Mouse (Mus musculus): ENCODE results near the gene Nefh. TPM values are rescaled to one million over a fixed set of nuclear protein-coding genes. Genes with fewer than 3 reads are reported as not detected.
A peak's percentile ranks its signal among the peaks of the same experiment; 100 is the strongest.

The Nefh gene
- polyA plus RNA-seq, 1 experiment from 2014 or later, result 0.78 TPM

GRCm38 (mm10) chr11:4984249-4984648 is 36.4 kb upstream of the Nefh start:
- Histone ChIP-seq H3K27me3 (ENCODE audit: control insufficient read depth, insufficient read depth, low read length) (no peaks in the 10 kb centered on the region), H3K9me3 (ENCODE audit: control insufficient read depth, low read depth, low read length) (no peaks in the 10 kb centered on the region), H3K27ac (ENCODE audit: low read length) (no peak overlapping the region), H3K36me3 (ENCODE audit: control insufficient read depth, insufficient read depth, low read length) (no peaks in the 10 kb centered on the region), H3K9ac (replicated peaks; ENCODE audit: low read depth, low read length) (no peak overlapping the region), H3K4me3 (ENCODE audit: low read depth, low read length) (no peak overlapping the region), H3K4me2 (replicated peaks; ENCODE audit: low read depth, low read length) (no peak overlapping the region), H3K4me1 (ENCODE audit: control insufficient read depth, insufficient read depth, low read length) (peaks cover 11% of the 10 kb centered on the region; the same call in 1 of the 2 replicates)
- ATAC-seq (ENCODE audit: insufficient number of reproducible peaks, insufficient read depth, low FRiP score, low read depth), result no peak
- 4% methylated on average over 5 of the region's 5 CpGs for WGBS

GRCm38 (mm10) chr11:4983538-4983937 is 35.7 kb upstream of the Nefh start:
- Histone ChIP-seq H3K4me3 (ENCODE audit: low read depth, low read length) (no peak overlapping the region), H3K9me3 (ENCODE audit: control insufficient read depth, low read depth, low read length) (no peaks in the 10 kb centered on the region), H3K27ac (ENCODE audit: low read length) (no peak overlapping the region), H3K9ac (replicated peaks; ENCODE audit: low read depth, low read length) (no peak overlapping the region), H3K4me1 (ENCODE audit: control insufficient read depth, insufficient read depth, low read length) (peaks cover 11% of the 10 kb centered on the region; the same call in 1 of the 2 replicates), H3K27me3 (ENCODE audit: control insufficient read depth, insufficient read depth, low read length) (no peaks in the 10 kb centered on the region), H3K36me3 (ENCODE audit: control insufficient read depth, insufficient read depth, low read length) (no peaks in the 10 kb centered on the region), H3K4me2 (replicated peaks; ENCODE audit: low read depth, low read length) (no peak overlapping the region)
- WGBS, result 55% methylated on average over 2 of the region's 2 CpGs
- no peak for ATAC-seq (ENCODE audit: insufficient number of reproducible peaks, insufficient read depth, low FRiP score, low read depth)

- 67% methylated on average over 3 of the region's 3 CpGs for WGBS
- Histone ChIP-seq H3K27me3 (ENCODE audit: control insufficient read depth, insufficient read depth, low read length) (no peaks in the 10 kb centered on the region), H3K4me2 (replicated peaks; ENCODE audit: low read depth, low read length) (no peak overlapping the region), H3K9me3 (ENCODE audit: control insufficient read depth, low read depth, low read length) (no peaks in the 10 kb centered on the region), H3K9ac (replicated peaks; ENCODE audit: low read depth, low read length) (no peak overlapping the region), H3K27ac (ENCODE audit: low read length) (no peak overlapping the region), H3K36me3 (ENCODE audit: control insufficient read depth, insufficient read depth, low read length) (no peaks in the 10 kb centered on the region), H3K4me3 (ENCODE audit: low read depth, low read length) (no peak overlapping the region), H3K4me1 (ENCODE audit: control insufficient read depth, insufficient read depth, low read length) (peaks cover 11% of the 10 kb centered on the region; the same call in 1 of the 2 replicates)
- ATAC-seq (ENCODE audit: insufficient number of reproducible peaks, insufficient read depth, low FRiP score, low read depth), result no peak
These were observed 35.1 kb upstream of the Nefh start for GRCm38 (mm10) chr11:4983010-4983409.

GRCm38 (mm10) chr11:4975623-4976022 is 27.8 kb upstream of the Nefh start:
- no peaks in the 10 kb centered on the region for H3K9me3 ChIP-seq (ENCODE audit: control insufficient read depth, low read depth, low read length)
- H3K27me3 ChIP-seq (ENCODE audit: control insufficient read depth, insufficient read depth, low read length), result no peaks in the 10 kb centered on the region
- no peak overlapping the region for H3K27ac ChIP-seq (ENCODE audit: low read length)
- no peaks in the 10 kb centered on the region for H3K36me3 ChIP-seq (ENCODE audit: control insufficient read depth, insufficient read depth, low read length)
- WGBS, result 8% methylated on average over 14 of the region's 14 CpGs
- no peak overlapping the region for H3K4me3 ChIP-seq (ENCODE audit: low read depth, low read length)
- no peak overlapping the region for H3K4me2 ChIP-seq (replicated peaks; ENCODE audit: low read depth, low read length)
- H3K9ac ChIP-seq (replicated peaks; ENCODE audit: low read depth, low read length), result no peak overlapping the region
- H3K4me1 ChIP-seq (ENCODE audit: control insufficient read depth, insufficient read depth, low read length), result no peaks in the 10 kb centered on the region
- no peak for ATAC-seq (ENCODE audit: insufficient number of reproducible peaks, insufficient read depth, low FRiP score, low read depth)

GRCm38 (mm10) chr11:4974376-4975122 is 26.7 kb upstream of the Nefh start:
- Histone ChIP-seq H3K36me3 (ENCODE audit: control insufficient read depth, insufficient read depth, low read length) (no peaks in the 10 kb centered on the region), H3K9ac (replicated peaks; ENCODE audit: low read depth, low read length) (no peak overlapping the region), H3K9me3 (ENCODE audit: control insufficient read depth, low read depth, low read length) (no peaks in the 10 kb centered on the region), H3K4me1 (ENCODE audit: control insufficient read depth, insufficient read depth, low read length) (no peaks in the 10 kb centered on the region), H3K27ac (ENCODE audit: low read length) (0 out of 2 replicates have a peak overlapping the region, but pooled peaks have one; percentile 27), H3K4me2 (replicated peaks; ENCODE audit: low read depth, low read length) (no peak overlapping the region), H3K4me3 (ENCODE audit: low read depth, low read length) (no peak overlapping the region), H3K27me3 (ENCODE audit: control insufficient read depth, insufficient read depth, low read length) (no peaks in the 10 kb centered on the region)
- 56% methylated on average over 11 of the region's 11 CpGs for WGBS
- no peak for ATAC-seq (ENCODE audit: insufficient number of reproducible peaks, insufficient read depth, low FRiP score, low read depth)

- Histone ChIP-seq H3K9me3 (ENCODE audit: control insufficient read depth, low read depth, low read length) (no peaks in the 10 kb centered on the region), H3K4me2 (replicated peaks; ENCODE audit: low read depth, low read length) (no peak overlapping the region), H3K4me1 (ENCODE audit: control insufficient read depth, insufficient read depth, low read length) (no peaks in the 10 kb centered on the region), H3K27ac (ENCODE audit: low read length) (no peak overlapping the region), H3K4me3 (ENCODE audit: low read depth, low read length) (no peak overlapping the region), H3K27me3 (ENCODE audit: control insufficient read depth, insufficient read depth, low read length) (no peaks in the 10 kb centered on the region), H3K36me3 (ENCODE audit: control insufficient read depth, insufficient read depth, low read length) (no peaks in the 10 kb centered on the region), H3K9ac (replicated peaks; ENCODE audit: low read depth, low read length) (no peak overlapping the region)
- no peak for ATAC-seq (ENCODE audit: insufficient number of reproducible peaks, insufficient read depth, low FRiP score, low read depth)
- WGBS, result 80% methylated on average over 2 of the region's 2 CpGs
These were observed 26.0 kb upstream of the Nefh start for GRCm38 (mm10) chr11:4973871-4974256.

- H3K27ac ChIP-seq (ENCODE audit: low read length), result no peak overlapping the region
- 0 out of 2 replicates have a peak, but pooled peaks have one; percentile 33 for ATAC-seq (ENCODE audit: insufficient number of reproducible peaks, insufficient read depth, low FRiP score, low read depth)
- H3K36me3 ChIP-seq (ENCODE audit: control insufficient read depth, insufficient read depth, low read length), result no peaks in the 10 kb centered on the region
- H3K9ac ChIP-seq (replicated peaks; ENCODE audit: low read depth, low read length), result no peak overlapping the region
- H3K27me3 ChIP-seq (ENCODE audit: control insufficient read depth, insufficient read depth, low read length), result no peaks in the 10 kb centered on the region
- H3K9me3 ChIP-seq (ENCODE audit: control insufficient read depth, low read depth, low read length), result no peaks in the 10 kb centered on the region
- H3K4me3 ChIP-seq (ENCODE audit: low read depth, low read length), result no peak overlapping the region
- H3K4me2 ChIP-seq (replicated peaks; ENCODE audit: low read depth, low read length), result no peak overlapping the region
- no peaks in the 10 kb centered on the region for H3K4me1 ChIP-seq (ENCODE audit: control insufficient read depth, insufficient read depth, low read length)
- 60% methylated on average over 13 of the region's 13 CpGs for WGBS
These were observed 25.4 kb upstream of the Nefh start for GRCm38 (mm10) chr11:4972967-4973870.

GRCm38 (mm10) chr11:4968376-4968775 is 20.5 kb upstream of the Nefh start:
- Histone ChIP-seq H3K27ac (ENCODE audit: low read length) (no peak overlapping the region), H3K36me3 (ENCODE audit: control insufficient read depth, insufficient read depth, low read length) (no peaks in the 10 kb centered on the region), H3K27me3 (ENCODE audit: control insufficient read depth, insufficient read depth, low read length) (no peaks in the 10 kb centered on the region), H3K4me3 (ENCODE audit: low read depth, low read length) (no peak overlapping the region), H3K4me2 (replicated peaks; ENCODE audit: low read depth, low read length) (no peak overlapping the region), H3K4me1 (ENCODE audit: control insufficient read depth, insufficient read depth, low read length) (no peaks in the 10 kb centered on the region), H3K9ac (replicated peaks; ENCODE audit: low read depth, low read length) (no peak overlapping the region), H3K9me3 (ENCODE audit: control insufficient read depth, low read depth, low read length) (no peaks in the 10 kb centered on the region)
- no peak for ATAC-seq (ENCODE audit: insufficient number of reproducible peaks, insufficient read depth, low FRiP score, low read depth)
- WGBS, result 66% methylated on average over 10 of the region's 10 CpGs

All from stomach, embryonic 14.5 days (tissue).